Mouse (Mus musculus) layer of hippocampus, adult 9-11 months (tissue): ENCODE measurements around the gene Piga.

ENCODE experiments used
- DNase-seq: peaks from one replicate; pipeline ENCODE4 v3.0.0; 2022

Piga gene

GRCm38 (mm10) chrX:164419471-164419939 lies at the start of gene Piga:
TSS of gene Piga (plus strand) at chrX:164419787.
- DNase-seq, result peak; percentile 97

GRCm38 (mm10) chrX:164370576-164370975 lies 49.0 kb upstream of the Piga start:
- DNase-seq, result no peak

- peak; percentile 44 for DNase-seq
Observed at GRCm38 (mm10) chrX:164373081-164373480, 46.5 kb upstream of the Piga start, which contains the start of gene Vegfd. TSS of gene Vegfd (plus strand) at chrX:164373378.

DNA sequence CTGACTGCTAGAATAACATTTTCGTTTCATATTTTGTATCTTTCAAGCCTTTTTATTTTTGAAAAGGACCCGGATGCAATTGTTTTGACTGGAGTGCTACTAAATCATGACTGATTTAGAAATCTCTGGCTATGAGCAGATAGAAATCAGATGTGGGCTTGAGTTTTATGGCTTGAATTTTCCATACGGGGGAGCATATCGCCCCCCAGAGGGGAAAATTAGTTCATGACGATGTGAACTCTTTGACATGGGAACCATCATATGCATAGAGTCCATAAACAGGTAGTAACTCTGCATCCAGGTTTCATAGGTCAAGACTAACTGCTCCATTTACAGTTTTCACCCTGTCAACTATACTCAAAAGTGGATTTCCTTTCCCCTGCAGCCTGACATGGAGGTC lies 45.0 kb upstream of the Piga start:
- DNase-seq, result no peak

DNA sequence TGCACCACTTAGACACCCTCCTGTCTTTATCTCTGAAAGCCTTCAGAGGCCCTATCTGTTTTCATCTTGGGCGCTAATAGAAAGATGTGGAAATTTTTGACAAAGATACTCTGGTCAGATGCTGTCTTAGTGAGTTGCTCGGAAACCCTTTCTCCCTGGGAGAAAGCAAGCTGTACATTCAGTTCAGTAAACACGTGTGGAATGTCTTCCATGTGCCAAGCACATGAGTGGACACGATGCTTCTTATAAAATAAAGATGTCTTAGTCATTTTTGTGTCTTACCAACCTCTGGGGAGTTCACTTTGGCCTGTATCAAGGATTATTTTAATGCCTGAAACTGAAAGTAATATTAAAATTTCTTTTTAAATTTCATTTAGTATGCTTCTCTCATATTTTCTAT lies 39.9 kb upstream of the Piga start:
- DNase-seq, result no peak

- peak; percentile 66 for DNase-seq
Observed at GRCm38 (mm10) chrX:164381618-164382408, 37.8 kb upstream of the Piga start.

- no peak for DNase-seq
Observed at GRCm38 (mm10) chrX:164394091-164394490, 25.5 kb upstream of the Piga start.

DNA sequence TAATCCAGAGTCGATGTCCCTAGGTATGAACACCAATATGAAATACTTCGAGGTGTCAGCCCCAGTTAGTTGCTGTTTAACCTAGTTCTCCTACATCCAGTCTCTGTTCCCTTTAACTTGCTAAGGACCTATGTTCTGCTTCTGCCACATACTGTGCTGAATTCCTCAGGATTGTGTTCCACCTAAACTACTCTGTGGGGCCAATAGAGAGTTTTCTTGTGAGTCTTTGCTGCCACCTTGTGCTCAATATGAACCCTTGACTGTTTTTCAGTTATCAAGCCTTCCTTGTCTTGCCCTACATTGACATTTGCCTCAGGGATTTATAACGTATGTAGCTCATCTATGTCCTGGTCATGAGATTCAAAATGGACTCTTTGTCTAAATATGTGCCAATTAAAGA lies 21.1 kb upstream of the Piga start:
- DNase-seq, result peak; percentile 4

DNA sequence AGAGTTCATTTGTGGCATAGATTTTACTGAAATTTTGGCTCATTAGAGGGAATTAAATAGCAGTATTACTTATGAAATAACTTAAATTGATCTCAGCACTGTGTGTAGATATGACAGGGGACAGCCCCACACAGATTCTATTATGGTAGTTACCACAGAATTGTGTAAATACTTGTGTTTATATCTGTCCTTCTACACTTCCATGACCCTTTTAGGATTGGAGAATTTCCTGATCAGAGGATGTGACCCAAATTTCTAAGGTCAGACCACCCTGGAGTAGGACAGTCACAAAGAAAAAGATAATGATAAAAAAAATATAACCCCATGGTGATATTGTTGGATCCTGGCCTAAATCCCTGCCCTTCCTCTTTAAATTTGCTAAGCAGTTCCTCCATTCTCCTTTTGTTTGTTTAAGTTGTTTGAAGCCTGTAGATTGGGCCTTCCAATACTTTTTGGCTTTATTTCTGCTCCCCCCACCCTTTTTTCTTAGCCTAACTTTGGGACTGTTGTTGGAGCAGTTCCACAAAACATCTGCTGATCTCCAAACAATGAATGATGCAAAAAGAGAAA lies 14.4 kb upstream of the Piga start:
- DNase-seq, result no peak

DNA sequence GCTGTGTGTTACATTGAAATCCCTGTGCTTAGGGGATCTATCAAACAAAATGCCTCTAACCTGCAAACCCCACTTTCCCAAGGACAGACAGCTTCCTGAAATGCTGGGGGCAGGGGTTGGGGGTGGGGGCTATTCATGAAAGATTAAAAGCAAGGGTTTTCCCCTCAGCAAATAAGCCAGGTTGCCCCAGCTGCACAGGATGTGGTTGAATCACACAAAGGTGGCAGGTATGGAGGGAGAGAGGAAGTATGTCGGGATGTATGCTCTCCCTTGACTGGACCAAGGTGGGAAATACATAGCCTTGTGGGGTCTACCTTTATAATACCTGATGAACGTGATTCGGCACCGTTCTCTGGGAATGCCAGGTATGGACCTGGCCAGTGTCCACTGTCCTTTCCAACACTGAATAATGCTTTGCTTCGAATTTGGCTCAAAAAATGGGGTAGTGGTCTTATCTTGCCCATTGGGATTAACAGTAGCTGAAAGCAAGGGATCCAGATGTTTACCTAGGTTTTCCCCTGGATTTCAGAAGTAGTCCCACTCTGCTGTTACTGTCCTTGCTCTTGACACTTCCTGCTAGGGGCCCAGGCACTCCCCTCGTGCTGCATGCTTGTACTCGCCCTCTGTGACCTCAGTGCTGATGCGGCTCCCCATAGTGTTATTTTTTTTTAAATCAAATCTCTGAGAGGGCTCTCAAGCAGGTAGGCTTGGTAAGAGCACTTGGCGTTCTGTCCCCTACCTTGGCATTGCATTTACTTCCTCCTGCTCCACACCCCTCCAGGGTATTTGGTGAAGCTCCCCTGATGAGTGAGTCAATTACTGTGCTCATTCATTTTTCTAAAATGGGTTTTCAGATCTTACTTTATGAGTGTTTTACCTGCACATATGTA lies 13.2 kb upstream of the Piga start:
- DNase-seq, result no peak

- no peak for DNase-seq
Observed at GRCm38 (mm10) chrX:164408301-164408927, 11.2 kb upstream of the Piga start.

DNA sequence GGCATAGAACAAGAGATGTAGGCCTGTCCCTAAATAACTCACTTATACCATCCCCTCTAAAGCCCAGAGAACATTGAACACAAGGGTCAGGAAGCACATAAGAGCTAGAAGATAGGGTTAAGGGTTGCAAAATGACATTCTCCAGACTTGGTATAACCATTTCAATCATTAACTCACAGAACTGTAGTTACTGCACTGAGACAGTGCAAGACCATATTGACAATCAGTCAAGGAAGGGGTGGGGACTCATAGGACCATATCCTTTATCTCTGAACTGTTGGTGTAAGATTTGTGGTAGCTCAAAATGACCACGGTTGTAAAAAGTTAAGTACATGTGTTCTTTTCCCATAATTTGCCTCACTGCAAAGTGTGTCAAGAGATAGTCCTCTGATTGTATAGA lies 9.0 kb upstream of the Piga start:
- DNase-seq, result no peak

- no peak for DNase-seq
Observed at GRCm38 (mm10) chrX:164416803-164417202, 2.8 kb upstream of the Piga start.

GRCm38 (mm10) chrX:164418008-164418407 lies 1.6 kb upstream of the Piga start:
- no peak for DNase-seq

GRCm38 (mm10) chrX:164419955-164420354 lies 368 bp downstream of the Piga start:
- DNase-seq, result no peak

- DNase-seq, result no peak
Observed at GRCm38 (mm10) chrX:164420518-164420917, 931 bp downstream of the Piga start.

DNA sequence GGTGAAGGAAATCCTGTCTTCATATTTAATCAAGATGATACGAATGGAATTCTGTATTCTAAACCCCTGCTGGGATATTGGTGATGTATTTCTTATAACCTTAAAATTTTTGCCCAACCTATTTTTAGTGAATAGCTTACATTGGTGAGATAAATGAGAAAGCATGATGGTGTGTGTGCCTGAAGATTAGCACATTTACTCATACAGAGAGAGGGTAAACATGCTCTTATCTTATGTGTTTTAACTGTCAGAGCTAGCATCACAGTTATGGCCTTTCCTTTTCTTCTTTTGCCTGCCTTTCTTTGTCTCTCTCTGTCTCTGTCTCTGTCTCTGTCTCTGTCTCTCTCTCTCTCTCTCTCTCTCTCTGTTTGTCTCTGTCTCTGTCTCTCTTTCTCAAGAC lies 5.2 kb downstream of the Piga start:
- DNase-seq, result no peak

- no peak for DNase-seq
Observed at GRCm38 (mm10) chrX:164427295-164427694, 7.7 kb downstream of the Piga start.

DNA sequence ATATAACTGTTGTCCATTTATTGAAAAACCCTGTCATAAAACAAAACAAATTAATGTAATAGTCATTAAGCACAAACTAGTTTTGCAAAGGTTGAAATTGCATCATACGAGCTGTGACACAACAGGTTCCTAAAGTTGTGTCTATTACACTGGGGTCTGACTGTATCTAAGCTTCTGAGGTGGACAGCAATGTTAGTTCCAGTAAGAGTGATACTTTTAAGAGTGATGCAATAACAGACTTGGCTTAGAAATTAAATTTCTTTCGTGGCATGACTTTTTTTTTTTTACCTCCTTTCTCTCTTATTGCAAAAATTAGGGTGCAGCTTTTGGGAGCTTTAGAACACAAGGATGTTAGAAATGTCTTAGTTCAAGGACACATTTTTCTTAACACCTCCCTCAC lies 8.6 kb downstream of the Piga start:
- no peak for DNase-seq

DNA sequence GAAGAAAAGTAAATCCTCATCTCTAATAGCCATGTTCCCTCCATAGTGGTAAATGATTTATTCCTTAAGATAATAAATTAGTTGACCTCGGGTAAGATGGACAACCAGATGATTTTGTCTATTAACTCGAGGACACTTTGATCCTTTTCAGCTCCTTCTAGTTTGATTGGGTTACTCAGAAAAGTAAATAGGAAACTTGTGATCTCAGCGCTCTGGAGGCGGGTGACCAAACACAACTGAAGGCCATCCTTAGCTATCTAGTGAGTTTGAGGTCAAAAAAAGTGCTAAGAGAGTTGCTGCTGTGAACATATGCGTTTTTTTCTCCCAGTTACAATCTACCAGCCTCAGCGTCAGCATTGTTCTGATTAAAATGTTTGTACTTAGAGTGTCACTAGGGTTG lies 11.0 kb downstream of the Piga start:
- DNase-seq, result no peak

- no peak for DNase-seq
Observed at GRCm38 (mm10) chrX:164431133-164431532, 11.5 kb downstream of the Piga start.

GRCm38 (mm10) chrX:164431541-164431940 lies 12.0 kb downstream of the Piga start:
- no peak for DNase-seq

- no peak for DNase-seq
Observed at GRCm38 (mm10) chrX:164432682-164433081, 13.1 kb downstream of the Piga start.
